Mouse (Mus musculus) embryonic stem cell, embryonic (primary cell): ENCODE measurements at regions not wholly inside any gene's neighbourhood (a gene's known extent, or its start where the extent isn't known, plus 50 kb on each side); places are given as distances from the start of the nearest gene placed in this dataset.

Experiments used
- CTCF ChIA-PET, 4 experiments: fragments of 300-600 bp in 2 of 4; fragments of 350-600 bp in 2 of 4; sonication (Branson Sonifier 250); formaldehyde crosslinking; loops; one replicate each; lab custom pipeline; 2022; ENCODE audit warnings: inconsistent platforms in 2 of 4; lab: Charles Lee
- POLR2A ChIA-PET, 4 experiments: fragments of 300-600 bp in 2 of 4; fragments of 350-600 bp in 2 of 4; sonication (Branson Sonifier 250); formaldehyde crosslinking; loops; one replicate each; lab custom pipeline; 2022; ENCODE audit warnings: antibody characterized with exemption in 4 of 4, inconsistent platforms in 1 of 4; lab: Charles Lee

DNA sequence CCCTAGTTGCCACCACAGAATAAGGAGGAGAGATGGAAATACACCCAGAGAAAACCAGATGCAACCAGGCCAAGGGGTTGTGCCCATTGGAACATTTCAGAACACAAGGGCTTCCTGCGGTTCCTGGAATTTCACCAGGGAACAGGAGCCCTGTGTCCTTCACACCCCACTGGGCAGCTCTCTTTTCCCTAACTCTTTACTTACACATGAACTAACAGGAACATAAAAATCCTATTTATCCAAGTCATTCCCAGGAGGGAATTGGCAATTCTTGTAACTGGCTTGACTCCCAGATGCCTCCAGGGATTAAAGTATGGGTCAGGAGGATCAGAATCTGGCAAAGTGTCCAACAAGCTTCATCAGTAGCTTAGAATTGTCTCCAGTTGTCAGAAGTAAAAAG lies 62.2 kb upstream of the Glycam1 start:
- ChIA-PET CTCF (interaction anchor here in 1 of 4 experiments (0.6 kb wide), 1 partner anchor 9 kb away, joined by 3 read pairs; no protein-coding TSS in a partner anchor), POLR2A (no interaction called here)
